Mouse (Mus musculus): ENCODE measurements around the gene Vapa.
"Not testable (repeated sequence)": the region's sequence is repeated elsewhere in the genome, so short reads cannot be mapped to it uniquely, and the experiment has no call there.

The Vapa gene

GRCm38 (mm10) chr17:65571466-65571865 is 41.9 kb downstream of the Vapa start:
- DNase-seq (ENCODE audit: extremely low spot score, low read depth, low spot score): no peak

- DNase-seq (ENCODE audit: extremely low spot score, low read depth, low spot score): no peak
Measured at GRCm38 (mm10) chr17:65564189-65564588, 49.2 kb downstream of the Vapa start.

GRCm38 (mm10) chr17:65563345-65563744 is 50.0 kb downstream of the Vapa start:
- no peak for DNase-seq (ENCODE audit: extremely low spot score, low read depth, low spot score)

GRCm38 (mm10) chr17:65562761-65563160 is 50.6 kb downstream of the Vapa start:
- peak; percentile 87 for DNase-seq (ENCODE audit: extremely low spot score, low read depth, low spot score)

GRCm38 (mm10) chr17:65561361-65562015 is 51.9 kb downstream of the Vapa start:
- DNase-seq (ENCODE audit: extremely low spot score, low read depth, low spot score): no peak

- DNase-seq (ENCODE audit: extremely low spot score, low read depth, low spot score): no peak
Measured at GRCm38 (mm10) chr17:65559273-65559672, 54.1 kb downstream of the Vapa start.

GRCm38 (mm10) chr17:65558788-65559187 is 54.6 kb downstream of the Vapa start:
- DNase-seq (ENCODE audit: extremely low spot score, low read depth, low spot score): no peak

- DNase-seq (ENCODE audit: extremely low spot score, low read depth, low spot score): no peak
Measured at GRCm38 (mm10) chr17:65558217-65558616, 55.1 kb downstream of the Vapa start.

GRCm38 (mm10) chr17:65557212-65557611 is 56.1 kb downstream of the Vapa start:
- DNase-seq (ENCODE audit: extremely low spot score, low read depth, low spot score): no peak

- DNase-seq (ENCODE audit: extremely low spot score, low read depth, low spot score): no peak
Measured at GRCm38 (mm10) chr17:65556798-65557197, 56.6 kb downstream of the Vapa start.

- DNase-seq (ENCODE audit: extremely low spot score, low read depth, low spot score): no peak
Measured at GRCm38 (mm10) chr17:65552426-65552997, 60.8 kb downstream of the Vapa start.

- DNase-seq (ENCODE audit: extremely low spot score, low read depth, low spot score): no peak
Measured at GRCm38 (mm10) chr17:65550357-65550756, 63.0 kb downstream of the Vapa start.

- DNase-seq (ENCODE audit: extremely low spot score, low read depth, low spot score): no peak
Measured at GRCm38 (mm10) chr17:65548698-65549365, 64.5 kb downstream of the Vapa start.

- not testable (repeated sequence) for DNase-seq (ENCODE audit: extremely low spot score, low read depth, low spot score)
Measured at GRCm38 (mm10) chr17:65546221-65546620, 67.1 kb downstream of the Vapa start.

- DNase-seq (ENCODE audit: extremely low spot score, low read depth, low spot score): no peak
Measured at GRCm38 (mm10) chr17:65540441-65541272, 72.7 kb downstream of the Vapa start, which contains the start of gene Tmem232. Gene Tmem232, minus strand, starts transcription at chr17:65540782.

- DNase-seq (ENCODE audit: extremely low spot score, low read depth, low spot score): peak; percentile 20
Measured at GRCm38 (mm10) chr17:65536156-65536555, 77.2 kb downstream of the Vapa start.

GRCm38 (mm10) chr17:65532381-65532780 is 81.0 kb downstream of the Vapa start:
- not testable (repeated sequence) for DNase-seq (ENCODE audit: extremely low spot score, low read depth, low spot score)
